Mouse (Mus musculus) adrenal gland, postnatal 14 days (tissue): Measurements from ENCODE around the gene Tnfrsf12a. TPM values are rescaled to one million over a fixed set of nuclear protein-coding genes. Genes with fewer than 3 reads are reported as not detected.
A peak's percentile ranks its signal among the peaks of the same experiment; 100 is the strongest.

Experiments
- DNase-seq: peaks from one replicate; pipeline ENCODE4 v3.0.0; 2021; ENCODE audit warnings: mixed read lengths
- long read RNA-seq, 2 experiments: library from polyadenylated mRNA; stranded (forward); transcript quantifications; one replicate each; pipeline ENCODE4 v2.0.0; 2021
- total RNA-seq: library from RNA; stranded (reverse); gene quantifications from 2 replicates; pipeline ENCODE4 v1.2.3, GENCODE M21; 2021

Tnfrsf12a gene
- total RNA-seq: 85.2 and 119 TPM in 2 replicates
- long read RNA-seq, experiment 1, transcript Tnfrsf12a-201 (4 exons, 984 nt): major isoform, 85 of 91 reads
- long read RNA-seq, experiment 1, partial matches to known transcripts: 1 of 91 reads
- long read RNA-seq, experiment 1, other reads (novel, unspliced or antisense): 5 of 91 reads
- long read RNA-seq, experiment 2, transcript Tnfrsf12a-201 (4 exons, 984 nt): major isoform, 79 of 85 reads
- long read RNA-seq, experiment 2, partial matches to known transcripts: 1 of 85 reads
- long read RNA-seq, experiment 2, other reads (novel, unspliced or antisense): 4 of 85 reads

DNA sequence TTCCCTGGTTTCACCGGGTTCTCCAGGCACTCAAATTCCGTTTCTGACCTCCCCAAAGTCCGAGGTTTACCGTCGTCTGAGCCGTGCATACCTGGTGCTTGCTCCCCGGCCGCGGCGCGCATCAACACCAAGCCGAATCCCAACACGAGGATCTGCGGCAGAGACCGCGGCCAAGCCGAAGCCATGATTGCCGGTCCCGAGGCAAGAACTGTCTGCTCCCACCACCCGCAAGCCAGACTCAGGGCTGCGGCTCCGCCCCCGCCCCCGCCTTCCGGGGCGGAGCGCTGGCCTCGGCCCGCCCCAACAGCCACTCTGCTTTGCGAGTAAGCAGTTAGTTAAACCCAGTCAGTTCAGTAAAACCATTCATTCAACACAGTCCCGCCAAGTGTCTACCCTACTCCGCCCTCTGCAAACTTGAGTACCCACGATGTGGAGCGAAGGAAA, at the start of gene Tnfrsf12a:
Gene Tnfrsf12a (minus strand): TSS at position 233 of the 444 bp plus-strand sequence.
- DNase-seq: peak; percentile 92

- peak; percentile 91 for DNase-seq
These were observed 49.5 kb upstream of the Tnfrsf12a start for GRCm38 (mm10) chr17:23726758-23727142.

DNA sequence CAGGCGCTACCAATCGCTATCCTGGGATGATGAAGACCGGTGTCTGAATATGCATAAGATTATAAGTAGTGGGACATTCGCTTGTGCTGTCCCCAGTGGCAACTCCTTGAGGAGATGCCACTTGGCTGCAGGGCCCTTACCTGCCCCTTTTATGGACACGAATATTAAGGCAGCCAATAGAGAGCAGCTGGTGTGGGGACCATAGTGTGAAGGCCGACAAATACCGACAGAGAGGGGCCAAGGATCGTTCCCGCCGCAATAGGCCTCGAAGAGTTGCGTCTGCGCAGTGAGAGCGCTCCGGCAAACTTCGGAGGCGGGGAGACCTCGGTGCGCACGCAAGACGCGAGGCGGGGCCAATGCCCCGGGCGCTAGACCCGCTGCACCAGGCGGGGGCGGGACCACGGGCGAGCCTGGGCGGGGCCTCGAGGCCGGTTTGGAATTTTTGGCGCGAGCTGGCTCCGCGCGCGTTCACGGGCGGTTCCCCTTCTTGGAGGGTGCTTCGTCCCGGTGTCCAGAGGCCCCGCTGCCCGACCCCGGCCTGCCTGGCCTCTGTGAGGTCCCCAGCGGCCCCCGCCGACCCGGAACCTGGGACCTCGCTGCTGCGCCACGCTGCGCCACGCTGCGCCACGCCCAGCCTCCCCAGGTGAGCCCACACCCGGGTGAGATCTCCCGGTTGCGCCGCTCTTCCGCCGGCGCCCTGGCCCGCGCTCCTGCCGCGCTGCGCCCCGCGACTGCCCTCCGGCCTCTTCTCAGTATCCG, 48.9 kb upstream of the Tnfrsf12a start, which contains the start of gene Pkmyt1:
Gene Pkmyt1 (plus strand): TSS at position 338 of the 759 bp plus-strand sequence.
- DNase-seq: peak; percentile 98

DNA sequence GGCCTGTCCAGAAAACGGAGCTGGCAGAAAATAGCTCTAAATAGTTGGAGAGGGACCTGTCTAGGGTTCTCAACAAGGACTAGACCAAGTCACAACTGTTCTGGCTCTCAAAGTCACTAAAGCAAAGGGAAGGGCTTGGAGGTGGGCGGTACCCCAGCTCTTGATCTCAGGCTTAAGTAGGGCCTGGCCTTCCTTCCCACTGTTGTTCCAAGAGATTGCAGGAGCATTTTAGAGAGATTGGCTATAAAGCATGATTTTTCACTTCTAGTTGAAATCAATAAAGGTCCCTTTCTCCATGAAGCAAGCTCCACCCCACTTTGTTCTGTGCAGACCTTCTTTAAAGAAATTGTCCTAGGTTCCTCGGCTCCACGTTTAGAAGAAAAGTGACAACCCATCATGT, 48.2 kb upstream of the Tnfrsf12a start:
- DNase-seq: no peak

DNA sequence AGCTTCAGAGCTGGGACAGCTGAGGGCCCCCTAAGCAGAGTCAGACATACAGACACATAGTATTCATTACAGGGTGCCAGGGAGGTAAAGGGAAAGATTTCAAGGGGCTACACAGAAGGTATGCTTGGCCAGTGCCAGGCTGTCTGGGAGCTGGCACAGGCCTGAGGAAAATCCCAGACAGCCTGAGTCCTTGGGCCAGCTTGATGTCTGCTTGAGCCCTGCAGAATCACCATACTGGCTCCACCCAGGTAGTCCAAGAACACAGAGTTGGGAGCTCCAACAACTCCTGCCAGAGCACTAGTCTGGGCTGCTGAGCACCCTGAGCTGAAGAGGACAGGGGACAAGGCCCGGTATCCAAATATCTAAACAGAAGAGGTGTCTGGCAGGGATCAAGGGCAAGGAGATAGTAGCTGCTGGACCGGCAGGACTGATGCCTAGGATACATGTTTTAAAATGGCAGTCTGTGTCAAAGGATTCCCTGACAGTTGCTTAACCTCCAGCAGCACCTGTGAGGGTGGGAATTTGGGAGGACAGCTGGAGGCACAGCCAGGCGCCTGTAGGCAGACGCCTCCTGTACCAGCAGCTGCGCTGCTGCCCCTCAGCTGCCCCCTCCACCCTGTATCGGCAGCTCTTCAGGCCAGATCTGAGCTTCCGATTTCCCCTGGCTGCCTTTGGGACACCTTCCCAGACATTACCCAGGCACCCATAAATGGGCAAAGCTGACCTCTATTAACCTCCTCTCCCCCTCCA, 45.3 kb upstream of the Tnfrsf12a start, which contains the start of gene 1520401A03Rik:
Gene 1520401A03Rik (minus strand): TSS at position 408 of the 750 bp plus-strand sequence.
- DNase-seq: no peak

DNA sequence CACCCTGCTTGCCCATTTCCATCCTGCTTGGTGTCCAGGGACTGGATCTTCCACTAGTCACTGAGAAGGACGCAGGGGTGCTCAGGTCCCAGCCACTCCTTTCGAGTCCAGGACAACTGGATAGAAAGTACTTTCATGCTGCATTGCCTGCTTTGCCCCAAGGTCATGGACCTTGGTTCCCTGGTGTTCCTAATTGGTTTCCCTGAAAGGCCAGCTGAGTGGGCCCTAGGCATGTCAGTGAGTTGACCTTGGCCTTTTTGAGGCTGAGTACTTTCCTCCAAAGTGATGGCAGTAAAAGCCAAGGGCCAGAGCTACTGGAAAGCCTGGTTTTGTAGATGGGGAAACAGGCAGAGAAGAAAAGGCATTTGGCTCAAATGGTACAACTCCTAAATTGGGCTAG, 44.6 kb upstream of the Tnfrsf12a start:
- peak; percentile 48 for DNase-seq

GRCm38 (mm10) chr17:23719455-23719854, 42.2 kb upstream of the Tnfrsf12a start:
- no peak for DNase-seq

DNA sequence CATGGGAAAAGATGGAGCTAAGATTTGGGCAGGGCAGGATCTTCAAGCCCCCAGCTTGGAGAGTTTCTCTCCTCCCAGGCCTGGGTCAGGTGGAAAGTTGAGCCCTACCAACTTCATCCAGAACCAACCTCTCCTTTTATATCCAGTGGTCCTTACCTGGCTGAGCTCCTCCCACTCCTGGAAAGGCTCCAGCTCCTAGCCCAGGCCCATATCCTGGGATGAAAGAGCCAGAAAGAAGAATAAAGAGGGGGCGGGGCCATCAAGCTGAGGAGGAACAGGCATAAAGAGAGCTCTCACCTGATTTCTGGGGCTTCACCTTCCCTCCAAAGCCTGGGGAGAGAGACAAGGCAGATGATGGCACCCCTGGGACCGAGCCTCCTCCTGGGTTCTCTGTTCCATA, 39.7 kb upstream of the Tnfrsf12a start:
- DNase-seq: no peak

GRCm38 (mm10) chr17:23706212-23706611, 28.9 kb upstream of the Tnfrsf12a start:
- peak; percentile 89 for DNase-seq

- no peak for DNase-seq
These were observed 28.3 kb upstream of the Tnfrsf12a start for GRCm38 (mm10) chr17:23705525-23706104.

DNA sequence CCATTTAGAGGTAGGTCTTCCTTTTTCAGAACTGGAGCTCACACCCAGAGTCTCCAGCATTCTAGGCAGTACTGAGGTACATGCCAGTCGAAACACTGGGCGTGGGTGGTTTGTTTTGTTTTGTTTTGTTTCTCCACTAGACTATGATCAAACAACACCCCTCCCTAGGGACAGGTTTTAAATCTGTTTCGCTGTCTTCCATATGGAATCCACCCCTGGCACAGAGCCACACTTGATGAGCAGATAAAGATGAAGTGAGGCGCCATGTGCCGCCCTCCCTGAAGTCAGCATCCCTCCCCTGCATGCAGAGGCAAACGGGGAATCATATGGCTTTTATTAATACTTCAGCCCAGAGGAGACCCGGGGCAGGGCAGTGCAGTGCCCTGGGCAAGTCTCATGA, 27.5 kb upstream of the Tnfrsf12a start:
- no peak for DNase-seq

DNA sequence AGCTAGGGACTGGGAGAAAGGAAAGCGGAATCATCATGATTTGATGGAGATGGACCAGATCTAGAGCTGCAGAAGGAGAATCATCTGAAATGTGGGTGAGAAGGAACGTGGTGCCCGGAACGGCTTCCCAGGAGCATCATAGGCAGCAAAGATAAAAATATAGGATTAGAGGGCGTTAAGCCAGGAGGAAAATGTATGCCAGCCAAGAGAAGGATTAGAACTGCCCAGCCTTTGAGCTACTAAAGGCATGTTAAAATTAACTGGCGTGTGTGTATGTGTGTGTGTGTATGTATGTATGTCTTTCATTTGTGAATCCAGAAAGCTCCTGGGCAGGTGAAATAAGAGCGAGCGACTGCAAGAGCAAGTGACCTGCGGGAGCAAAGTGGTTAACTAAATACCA, 26.0 kb upstream of the Tnfrsf12a start:
- no peak for DNase-seq

DNA sequence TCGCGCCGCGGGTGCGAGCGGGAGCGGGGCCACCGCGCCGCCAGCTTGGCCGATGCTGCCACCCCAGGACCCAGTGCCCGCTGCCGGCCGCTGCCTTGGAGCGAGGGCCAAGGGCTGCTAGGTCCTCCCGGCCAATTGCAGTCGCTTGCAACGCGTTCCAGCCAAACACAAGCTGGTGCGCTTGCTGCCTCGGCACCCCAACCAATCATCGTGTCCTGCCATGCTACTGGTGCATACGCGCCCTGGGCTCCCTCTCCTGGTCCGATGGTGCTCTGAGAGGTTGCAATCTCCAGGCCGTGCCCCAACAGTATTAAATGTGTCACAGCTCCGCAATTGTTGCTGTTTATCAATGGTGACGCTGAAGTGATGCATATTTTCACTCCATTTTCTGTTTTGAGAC, 22.8 kb upstream of the Tnfrsf12a start:
- peak; percentile 96 for DNase-seq

- DNase-seq: peak; percentile 60
These were observed 22.1 kb upstream of the Tnfrsf12a start for GRCm38 (mm10) chr17:23699131-23700077.

- no peak for DNase-seq
These were observed 18.5 kb upstream of the Tnfrsf12a start for GRCm38 (mm10) chr17:23695801-23696200.

DNA sequence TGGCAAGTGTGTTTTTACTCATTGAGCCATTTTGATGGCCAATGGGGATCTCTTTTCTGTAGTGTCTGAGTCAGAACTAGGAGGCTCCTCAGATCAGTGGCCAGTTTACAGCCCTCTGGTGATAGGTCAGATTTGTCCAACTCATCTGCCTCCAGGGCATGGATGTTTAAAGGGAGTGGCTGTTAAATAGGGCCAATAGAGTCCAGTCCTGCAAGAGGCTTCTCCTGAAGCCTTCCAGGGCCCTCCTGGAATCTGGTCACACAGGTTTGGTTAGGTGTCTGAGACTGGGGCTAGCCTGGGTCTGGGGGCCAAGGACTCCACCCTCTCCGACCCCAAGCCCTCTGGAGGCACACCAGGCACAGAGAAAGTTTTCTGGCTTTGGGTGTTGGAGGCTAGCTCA, 17.2 kb upstream of the Tnfrsf12a start:
- DNase-seq: no peak

GRCm38 (mm10) chr17:23683856-23684672, 6.8 kb upstream of the Tnfrsf12a start, which contains the start of gene Cldn9:
TSS of gene Cldn9 (minus strand) at chr17:23684026.
- no peak for DNase-seq

DNA sequence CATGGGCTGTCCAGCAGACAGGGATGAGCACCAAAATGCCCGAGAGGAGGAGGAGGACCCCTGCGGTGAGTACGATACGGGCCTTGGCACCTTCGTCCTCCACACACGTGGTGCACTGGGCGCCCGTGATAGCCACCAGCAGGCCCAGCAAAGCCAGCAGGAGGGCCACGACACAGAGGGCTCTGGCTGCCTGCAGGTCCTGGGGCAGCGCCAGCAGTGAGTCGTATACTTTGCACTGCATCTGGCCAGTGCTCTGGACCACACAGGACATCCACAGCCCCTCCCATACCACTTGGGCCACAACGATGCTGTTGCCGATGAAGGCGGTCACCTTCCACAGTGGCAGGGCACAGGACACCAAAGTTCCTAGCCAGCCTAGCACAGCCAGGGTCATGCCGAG, 6.0 kb upstream of the Tnfrsf12a start:
- no peak for DNase-seq

DNA sequence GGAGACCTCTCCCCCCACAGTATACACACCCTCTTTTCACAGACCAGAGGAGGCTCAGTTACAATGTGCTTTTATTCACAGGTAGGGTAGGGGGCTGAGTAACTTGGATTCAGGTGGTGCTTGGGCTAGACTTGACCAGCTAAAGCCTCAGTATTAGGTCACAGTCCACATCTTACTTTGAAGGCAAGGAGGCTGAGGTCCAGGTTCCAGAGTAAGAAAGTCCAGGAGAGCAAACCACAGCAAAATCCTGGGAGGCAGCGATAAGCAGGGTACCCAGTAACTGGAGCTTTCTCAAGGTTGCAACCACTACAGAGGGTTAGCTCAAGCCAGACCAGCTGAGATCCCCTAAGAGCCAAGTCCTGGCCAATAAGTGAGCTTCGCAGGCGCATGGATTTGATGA, 5.3 kb upstream of the Tnfrsf12a start:
- no peak for DNase-seq

DNA sequence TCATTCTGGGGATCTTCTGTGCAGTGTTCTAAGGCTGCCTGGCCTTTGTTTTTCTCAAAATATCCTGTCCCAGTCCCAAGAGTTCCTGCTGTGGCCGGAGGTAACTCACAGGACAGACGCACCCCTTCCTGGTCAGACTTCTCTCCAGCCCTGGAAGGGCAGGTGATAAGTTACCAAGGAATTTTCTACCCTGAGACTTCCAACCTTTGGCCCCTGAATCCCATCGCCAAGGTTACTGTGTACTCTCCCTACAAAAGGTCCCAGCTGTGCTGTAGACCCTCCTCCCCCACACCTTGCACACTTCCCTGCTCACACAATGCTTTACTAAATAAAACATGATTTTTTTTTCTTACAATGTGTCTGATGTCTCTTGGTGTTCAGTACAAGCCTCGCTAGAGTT, 4.8 kb upstream of the Tnfrsf12a start:
- DNase-seq: no peak
